Mouse (Mus musculus): ENCODE measurements around the gene Samd4b. TPM values are rescaled to one million over a fixed set of nuclear protein-coding genes. Genes with fewer than 3 reads are reported as not detected.

Samd4b gene
- polyA plus RNA-seq, 1 experiment from 2014 or later = 25.8 TPM

DNA sequence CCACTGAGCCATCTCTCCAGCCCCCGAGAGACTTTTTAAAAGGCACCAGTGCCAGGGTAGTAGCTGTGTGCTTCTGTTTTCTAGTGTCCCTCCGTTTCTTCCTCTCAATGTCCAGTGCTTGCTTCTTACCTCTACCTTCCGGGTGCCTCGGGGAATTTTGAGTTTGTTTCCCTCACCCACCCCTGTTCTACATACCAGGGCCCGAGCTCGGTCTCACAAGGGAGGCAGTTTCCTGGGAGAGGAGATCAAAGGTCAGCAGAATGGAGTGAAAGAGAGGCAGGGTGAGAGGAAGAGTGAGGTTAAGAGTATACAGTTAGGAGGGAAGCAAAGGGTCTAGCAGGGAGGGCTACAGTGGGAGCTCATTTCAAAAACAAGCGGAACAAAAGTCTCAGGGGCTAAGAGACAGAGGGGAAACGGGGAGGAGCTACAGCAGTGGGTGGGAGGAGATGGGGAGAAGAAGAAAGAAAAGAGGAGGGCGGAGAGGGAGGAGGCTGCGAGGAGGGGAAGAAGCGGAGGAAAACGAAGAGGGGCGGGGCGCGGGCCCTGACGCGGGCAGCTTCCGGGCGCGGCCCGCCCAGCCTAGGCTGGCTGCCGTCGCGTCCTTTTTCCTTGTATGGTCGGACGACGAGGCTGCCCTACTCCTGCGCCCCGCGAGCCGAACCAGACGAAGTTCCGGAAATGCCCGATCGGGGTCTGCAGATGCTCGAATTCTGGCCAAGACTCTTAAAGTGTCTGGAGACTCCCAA is 222.6 kb downstream of the Samd4b start:
- Histone ChIP-seq H3K4me2 (replicated peaks; ENCODE audit: low read depth, low read length) (peak overlapping the region; percentile 91), H3K4me3 (ENCODE audit: low read depth, low read length) (peak overlapping the region; percentile 84), H3K9ac (replicated peaks; ENCODE audit: low read depth, low read length) (peak overlapping the region; percentile 61), H3K36me3 (ENCODE audit: control insufficient read depth, insufficient read depth, low read length) (peaks cover 7% of the 10 kb centered on the region; the same call in 1 of the 2 replicates), H3K4me1 (ENCODE audit: control insufficient read depth, insufficient read depth, low read length) (peaks cover 36% of the 10 kb centered on the region), H3K27ac (ENCODE audit: low read length) (peak overlapping the region; percentile 99), H3K9me3 (ENCODE audit: control insufficient read depth, low read depth, low read length) (no peaks in the 10 kb centered on the region), H3K27me3 (ENCODE audit: control insufficient read depth, insufficient read depth, low read length) (no peaks in the 10 kb centered on the region)
- ATAC-seq (ENCODE audit: insufficient number of reproducible peaks, insufficient read depth, low FRiP score, low read depth) = peak; percentile 59
- WGBS = under 1% methylated on average over 36 of the region's 36 CpGs

DNA sequence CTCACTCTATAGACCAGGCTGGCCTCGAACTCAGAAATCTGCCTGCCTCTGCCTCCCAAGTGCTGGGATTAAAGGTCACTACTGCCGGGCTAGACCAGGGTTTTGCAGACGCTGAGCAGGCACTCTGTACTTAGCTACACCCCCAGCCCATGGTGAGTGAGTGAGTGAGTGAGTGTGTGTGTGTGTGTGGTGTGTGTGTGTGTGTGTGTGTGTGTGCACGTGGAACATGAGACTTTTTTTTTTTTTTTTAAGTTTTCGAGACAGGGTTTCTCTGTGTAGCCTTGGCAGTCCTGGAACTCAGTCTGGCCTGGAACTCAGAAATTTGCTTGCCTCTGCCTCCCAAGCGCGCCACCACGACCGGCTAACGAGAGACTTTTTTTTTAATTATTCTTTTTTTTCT is 223.3 kb downstream of the Samd4b start:
- Histone ChIP-seq H3K9ac (replicated peaks; ENCODE audit: low read depth, low read length) (peak overlapping the region; percentile 61; the same call in 1 of the 2 replicates), H3K27ac (ENCODE audit: low read length) (peak overlapping the region; percentile 99), H3K36me3 (ENCODE audit: control insufficient read depth, insufficient read depth, low read length) (peaks cover 8% of the 10 kb centered on the region), H3K4me3 (ENCODE audit: low read depth, low read length) (no peak overlapping the region), H3K27me3 (ENCODE audit: control insufficient read depth, insufficient read depth, low read length) (no peaks in the 10 kb centered on the region), H3K4me1 (ENCODE audit: control insufficient read depth, insufficient read depth, low read length) (peaks cover 38% of the 10 kb centered on the region), H3K9me3 (ENCODE audit: control insufficient read depth, low read depth, low read length) (no peaks in the 10 kb centered on the region), H3K4me2 (replicated peaks; ENCODE audit: low read depth, low read length) (peak overlapping the region; percentile 60; the same call in 1 of the 2 replicates)
- ATAC-seq (ENCODE audit: insufficient number of reproducible peaks, insufficient read depth, low FRiP score, low read depth) = no peak
- 75% methylated on average over 10 of the region's 10 CpGs for WGBS

DNA sequence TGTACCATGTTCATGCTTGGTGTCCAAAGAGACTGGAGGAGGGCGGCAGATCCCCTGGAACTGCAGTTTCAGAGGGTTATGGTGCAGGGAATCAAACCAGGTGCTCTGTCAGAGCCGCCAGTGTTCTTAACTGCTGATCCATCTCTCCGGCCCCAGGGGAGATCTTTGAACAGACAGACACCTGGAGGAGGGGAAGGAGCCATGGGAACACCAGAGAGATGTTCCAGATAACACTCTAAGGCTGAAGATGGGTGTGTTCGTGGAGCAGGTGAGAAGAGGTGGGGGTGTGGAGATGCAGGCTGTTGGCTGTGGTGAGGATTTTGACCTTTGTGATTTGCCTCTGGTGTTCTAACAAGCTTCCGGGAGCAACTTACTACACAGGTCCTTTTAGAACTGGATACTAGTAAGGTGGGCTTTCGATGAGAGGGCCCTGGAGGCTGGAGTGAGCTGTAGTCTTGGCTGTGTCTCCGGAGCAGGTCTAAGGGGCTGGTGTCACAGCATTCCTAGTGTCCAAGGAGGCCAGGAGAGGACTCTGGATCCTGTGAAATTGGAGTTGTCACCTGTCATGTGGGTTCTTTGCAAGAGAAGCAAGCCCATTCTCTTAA is 224.0 kb downstream of the Samd4b start:
- no peak overlapping the region for H3K4me2 ChIP-seq (replicated peaks; ENCODE audit: low read depth, low read length)
- H3K4me1 ChIP-seq (ENCODE audit: control insufficient read depth, insufficient read depth, low read length) = peaks cover 38% of the 10 kb centered on the region
- no peak for ATAC-seq (ENCODE audit: insufficient number of reproducible peaks, insufficient read depth, low FRiP score, low read depth)
- H3K27ac ChIP-seq (ENCODE audit: low read length) = peak overlapping the region; percentile 99
- no peaks in the 10 kb centered on the region for H3K27me3 ChIP-seq (ENCODE audit: control insufficient read depth, insufficient read depth, low read length)
- peaks cover 12% of the 10 kb centered on the region for H3K36me3 ChIP-seq (ENCODE audit: control insufficient read depth, insufficient read depth, low read length)
- 84% methylated on average over 7 of the region's 7 CpGs for WGBS
- no peak overlapping the region for H3K9ac ChIP-seq (replicated peaks; ENCODE audit: low read depth, low read length)
- no peaks in the 10 kb centered on the region for H3K9me3 ChIP-seq (ENCODE audit: control insufficient read depth, low read depth, low read length)
- H3K4me3 ChIP-seq (ENCODE audit: low read depth, low read length) = no peak overlapping the region

DNA sequence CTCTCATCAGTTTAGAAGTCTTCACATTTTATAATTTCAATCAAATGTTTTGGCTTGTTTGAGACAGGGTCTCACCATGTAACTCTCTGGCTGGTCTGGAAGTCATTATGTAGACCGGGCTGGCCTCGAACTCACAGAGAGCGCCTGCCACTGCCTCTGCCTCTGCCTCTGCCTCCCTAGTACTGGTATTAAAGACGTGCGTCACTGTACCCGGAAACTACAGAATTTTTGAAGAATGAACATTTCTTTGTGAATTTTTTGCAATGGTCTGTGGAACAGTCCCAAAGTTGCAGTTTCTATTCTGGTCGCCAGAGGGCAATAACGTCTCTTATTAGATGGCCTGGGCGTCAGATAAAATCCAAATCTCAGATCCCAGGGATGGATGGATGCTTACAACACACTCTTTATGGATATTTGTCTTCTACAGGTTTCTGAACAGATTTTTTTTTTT is 224.8 kb downstream of the Samd4b start:
- Histone ChIP-seq H3K36me3 (ENCODE audit: control insufficient read depth, insufficient read depth, low read length) (peaks cover 20% of the 10 kb centered on the region), H3K9ac (replicated peaks; ENCODE audit: low read depth, low read length) (peak overlapping the region; percentile 25; the same call in 1 of the 2 replicates), H3K27ac (ENCODE audit: low read length) (peak overlapping the region; percentile 92), H3K4me1 (ENCODE audit: control insufficient read depth, insufficient read depth, low read length) (peaks cover 35% of the 10 kb centered on the region), H3K27me3 (ENCODE audit: control insufficient read depth, insufficient read depth, low read length) (no peaks in the 10 kb centered on the region), H3K4me3 (ENCODE audit: low read depth, low read length) (peak overlapping the region; percentile 31), H3K4me2 (replicated peaks; ENCODE audit: low read depth, low read length) (peak overlapping the region; percentile 51), H3K9me3 (ENCODE audit: control insufficient read depth, low read depth, low read length) (no peaks in the 10 kb centered on the region)
- 0 out of 2 replicates have a peak, but pooled peaks have one; percentile 4 for ATAC-seq (ENCODE audit: insufficient number of reproducible peaks, insufficient read depth, low FRiP score, low read depth)
- under 1% methylated on average over 9 of the region's 9 CpGs for WGBS

DNA sequence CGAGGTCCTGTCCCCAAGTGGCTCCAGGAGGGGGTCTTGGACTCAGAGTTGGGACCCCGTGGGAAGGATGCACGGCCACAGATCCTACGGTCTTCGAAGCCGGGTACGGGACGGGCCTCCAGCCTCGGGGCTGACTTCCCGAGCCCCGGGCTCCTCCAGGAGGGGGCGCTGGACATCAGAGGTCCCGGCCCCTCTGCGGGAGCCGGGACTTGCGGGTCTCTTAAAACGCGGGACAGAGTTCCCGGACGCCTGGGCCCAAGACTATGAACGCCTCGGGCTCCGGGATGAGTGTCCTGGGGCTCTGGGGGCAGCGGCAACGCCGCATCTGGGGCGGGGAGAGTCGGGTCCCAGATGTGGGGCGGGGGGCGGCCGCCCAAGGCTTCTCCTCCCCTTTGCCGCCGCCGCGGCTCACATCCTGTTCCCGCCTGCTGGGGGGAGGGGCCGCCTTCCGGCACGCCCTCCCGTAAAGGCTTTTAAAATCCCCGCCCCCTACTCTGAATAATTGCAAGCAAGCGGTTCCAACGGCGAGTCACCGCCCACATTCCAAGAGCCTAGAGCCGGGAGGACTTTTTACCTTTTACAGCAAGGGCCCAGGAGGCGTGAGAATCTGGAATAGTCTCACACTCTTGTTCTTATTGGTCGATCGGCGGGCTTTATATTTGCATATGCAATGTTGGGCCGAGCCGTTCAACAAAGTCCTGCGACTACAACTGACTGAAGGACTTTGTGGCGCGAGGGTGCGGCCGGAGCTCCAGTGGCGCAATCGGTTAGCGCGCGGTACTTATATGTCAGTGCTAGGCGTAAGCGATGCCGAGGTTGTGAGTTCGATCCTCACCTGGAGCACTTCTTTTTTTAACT is 225.5 kb downstream of the Samd4b start, which contains the start of gene Plekhg2:
Gene Plekhg2, minus strand, starts transcription at position 349 of the 858 bp plus-strand sequence.
- peak; percentile 86 for ATAC-seq (ENCODE audit: insufficient number of reproducible peaks, insufficient read depth, low FRiP score, low read depth)
- Histone ChIP-seq H3K4me1 (ENCODE audit: control insufficient read depth, insufficient read depth, low read length) (peaks cover 29% of the 10 kb centered on the region), H3K9me3 (ENCODE audit: control insufficient read depth, low read depth, low read length) (no peaks in the 10 kb centered on the region), H3K36me3 (ENCODE audit: control insufficient read depth, insufficient read depth, low read length) (peaks cover 20% of the 10 kb centered on the region), H3K9ac (replicated peaks; ENCODE audit: low read depth, low read length) (peak within 1 kb of the TSS; percentile 93), H3K27ac (ENCODE audit: low read length) (peak within 1 kb of the TSS; percentile 94), H3K27me3 (ENCODE audit: control insufficient read depth, insufficient read depth, low read length) (no peaks in the 10 kb centered on the region), H3K4me2 (replicated peaks; ENCODE audit: low read depth, low read length) (peak within 1 kb of the TSS; percentile 91), H3K4me3 (ENCODE audit: low read depth, low read length) (peak within 1 kb of the TSS; percentile 92)
- WGBS = under 1% methylated on average over 52 of the region's 66 CpGs

DNA sequence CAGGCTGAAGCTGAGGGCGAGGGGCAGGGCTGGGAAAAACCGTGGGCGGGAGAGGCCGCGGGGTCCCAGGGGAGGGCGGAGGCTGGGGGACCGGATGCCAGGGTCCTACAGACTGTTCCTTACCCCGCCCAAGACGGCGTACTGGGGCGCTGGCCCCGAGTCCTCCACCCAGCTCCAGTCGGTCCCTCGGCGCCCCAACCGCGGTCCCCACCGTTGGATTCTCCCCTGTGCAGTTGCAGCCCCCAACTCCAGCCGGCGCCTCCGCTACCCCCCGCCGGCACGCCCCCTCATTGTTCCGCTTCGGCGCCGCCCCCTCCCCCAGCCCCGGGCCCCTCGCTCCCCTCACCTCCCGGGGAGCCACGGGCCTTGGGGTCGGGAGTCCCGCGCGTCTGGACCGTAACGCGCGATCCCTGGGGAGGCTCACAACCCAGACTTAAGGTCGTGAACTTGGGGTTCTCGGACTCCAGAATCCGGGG is 226.4 kb downstream of the Samd4b start:
- H3K36me3 ChIP-seq (ENCODE audit: control insufficient read depth, insufficient read depth, low read length) = peaks cover 28% of the 10 kb centered on the region
- H3K9ac ChIP-seq (replicated peaks; ENCODE audit: low read depth, low read length) = peak overlapping the region; percentile 93
- no peaks in the 10 kb centered on the region for H3K9me3 ChIP-seq (ENCODE audit: control insufficient read depth, low read depth, low read length)
- H3K4me1 ChIP-seq (ENCODE audit: control insufficient read depth, insufficient read depth, low read length) = peaks cover 22% of the 10 kb centered on the region
- H3K4me3 ChIP-seq (ENCODE audit: low read depth, low read length) = peak overlapping the region; percentile 92
- WGBS = under 1% methylated on average over 38 of the region's 43 CpGs
- H3K27ac ChIP-seq (ENCODE audit: low read length) = peak overlapping the region; percentile 94
- peak overlapping the region; percentile 91 for H3K4me2 ChIP-seq (replicated peaks; ENCODE audit: low read depth, low read length)
- H3K27me3 ChIP-seq (ENCODE audit: control insufficient read depth, insufficient read depth, low read length) = no peaks in the 10 kb centered on the region
- 0 out of 2 replicates have a peak, but pooled peaks have one; percentile 2 for ATAC-seq (ENCODE audit: insufficient number of reproducible peaks, insufficient read depth, low FRiP score, low read depth)

DNA sequence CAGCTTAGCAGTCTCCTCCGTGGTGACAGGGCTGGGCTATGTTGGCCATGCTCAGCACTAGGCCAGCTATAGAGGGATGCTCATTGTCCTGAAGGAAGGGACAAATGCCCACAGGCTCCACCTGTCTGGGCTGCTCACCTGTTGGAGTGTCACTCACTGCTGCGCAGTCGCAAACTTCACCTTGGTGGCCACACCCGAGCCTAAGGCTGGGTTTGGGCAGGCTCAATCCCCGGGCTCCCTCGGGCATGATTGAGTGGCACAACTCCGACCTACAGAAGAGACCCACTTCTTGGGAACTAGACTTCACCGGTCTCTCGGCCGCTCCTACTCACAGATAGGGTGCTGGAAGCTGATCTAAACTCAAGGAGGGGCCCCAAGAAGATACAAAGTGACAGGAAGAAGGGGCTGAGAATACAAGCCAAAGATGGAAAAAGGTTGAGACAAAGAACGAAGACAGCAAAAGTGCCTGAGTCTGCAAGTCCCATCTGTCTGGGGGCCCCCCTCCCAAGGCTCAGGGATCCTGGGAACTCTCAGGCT is 226.9 kb downstream of the Samd4b start:
- ATAC-seq (ENCODE audit: insufficient number of reproducible peaks, insufficient read depth, low FRiP score, low read depth) = no peak
- Histone ChIP-seq H3K27me3 (ENCODE audit: control insufficient read depth, insufficient read depth, low read length) (no peaks in the 10 kb centered on the region), H3K27ac (ENCODE audit: low read length) (peak overlapping the region; percentile 94), H3K9ac (replicated peaks; ENCODE audit: low read depth, low read length) (peak overlapping the region; percentile 93), H3K9me3 (ENCODE audit: control insufficient read depth, low read depth, low read length) (no peaks in the 10 kb centered on the region), H3K4me1 (ENCODE audit: control insufficient read depth, insufficient read depth, low read length) (peaks cover 22% of the 10 kb centered on the region), H3K4me2 (replicated peaks; ENCODE audit: low read depth, low read length) (peak overlapping the region; percentile 91), H3K36me3 (ENCODE audit: control insufficient read depth, insufficient read depth, low read length) (peaks cover 33% of the 10 kb centered on the region), H3K4me3 (ENCODE audit: low read depth, low read length) (peak overlapping the region; percentile 92)
- 4% methylated on average over 11 of the region's 11 CpGs for WGBS

All from stomach, embryonic 14.5 days (tissue).